Mouse (Mus musculus) liver, embryonic 14.5 days (tissue): ENCODE data around the gene Mon2. TPM values are rescaled to one million over a fixed set of nuclear protein-coding genes. Genes with fewer than 3 reads are reported as not detected.

Experiments
- ATAC-seq: fragments of 200-750 bp; cut with Nextera tagmentation; 2 replicates; pipeline ENCODE4 v1.8.0; 2017; ENCODE audit warnings: moderate number of reproducible peaks, mild to moderate bottlenecking, moderate library complexity; ENCODE audit not compliant: insufficient read depth
- DNase-seq, 3 experiments: peaks; one replicate each; pipeline ENCODE4 v3.0.0-alpha.2; 2012 to 2013; ENCODE audit warnings: low read depth in 3 of 3, low spot score in 3 of 3
- H3K27ac ChIP-seq: fragments of 300-500 bp; sonication (generic); 2 replicates; pipeline ENCODE4 v1.5.1; 2014; ENCODE audit warnings: moderate library complexity, mild to moderate bottlenecking, control low read depth, inconsistent platforms
- H3K27me3 ChIP-seq: fragments of 300-500 bp; sonication (generic); 2 replicates; pipeline ENCODE4 v1.6.1; 2014; ENCODE audit warnings: mild to moderate bottlenecking, low read length, moderate library complexity; ENCODE audit not compliant: control insufficient read depth, insufficient read depth
- H3K36me3 ChIP-seq: fragments of 300-500 bp; sonication (generic); replicated peaks from 2 replicates; pipeline ENCODE4 v1.6.1; 2014; ENCODE audit warnings: low read depth; ENCODE audit not compliant: control insufficient read depth, insufficient read depth
- H3K4me1 ChIP-seq, 2 experiments: fragments of 200-500 bp in 1 of 2; fragments of 300-500 bp in 1 of 2; sonication (generic) in 1 of 2; replicated peaks; 2 replicates each; pipeline ENCODE4 v1.6.1; 2012 to 2014; ENCODE audit warnings: antibody characterized with exemption in 1 of 2, inconsistent platforms in 1 of 2, low read length in 1 of 2; ENCODE audit not compliant: control insufficient read depth in 2 of 2, insufficient read depth in 2 of 2
- H3K4me2 ChIP-seq: fragments of 300-500 bp; sonication (generic); 2 replicates; pipeline ENCODE4 v1.6.1; 2014; ENCODE audit warnings: low read depth, mild to moderate bottlenecking, control low read depth, moderate library complexity
- H3K4me3 ChIP-seq, 2 experiments: fragments of 200-500 bp in 1 of 2; fragments of 300-500 bp in 1 of 2; sonication (generic) in 1 of 2; 2 replicates each; pipeline ENCODE4 v1.5.1; 2012 to 2014; ENCODE audit warnings: low read depth in 2 of 2, low read length in 2 of 2, mild to moderate bottlenecking in 2 of 2, control low read depth in 1 of 2, inconsistent platforms in 1 of 2, moderate library complexity in 1 of 2; ENCODE audit not compliant: insufficient read depth in 1 of 2
- H3K9ac ChIP-seq: fragments of 300-500 bp; sonication (generic); replicated peaks from 2 replicates; pipeline ENCODE4 v1.6.1; 2014; ENCODE audit warnings: mild to moderate bottlenecking, control low read depth, moderate library complexity
- H3K9me3 ChIP-seq: fragments of 300-500 bp; sonication (generic); 2 replicates; pipeline ENCODE4 v1.6.1; 2016; ENCODE audit warnings: low read length, mixed read lengths; ENCODE audit not compliant: control insufficient read depth
- CTCF ChIP-seq: IDR thresholded peaks from 2 replicates; pipeline ENCODE4 v1.5.1; 2016; ENCODE audit warnings: antibody characterized with exemption, low read depth, control low read depth
- EP300 ChIP-seq: IDR thresholded peaks from 2 replicates; pipeline ENCODE4 v1.6.1; 2016; ENCODE audit warnings: antibody characterized with exemption, low read depth
- WGBS: fragments of 180-500 bp; shearing (Covaris S2); extraction: QIAGEN DNeasy Blood & Tissue Kit; methylation state at CpG from one replicate; pipeline ENCODE4 v1.1.7; 2014; ENCODE audit not compliant: insufficient replicate concordance; 5-methylcytosine and 5-hydroxymethylcytosine counted together
- microRNA counts: library from miRNA; unstranded; fragments of <30 nt; microRNA quantifications from one replicate; lab custom pipeline; 2016
- microRNA-seq: library from miRNA; unstranded; fragments of <30 nt; microRNA quantifications from one replicate; pipeline ENCODE4, GENCODE M21; 2016
- polyA plus RNA-seq, 2 experiments: library from polyadenylated mRNA; depleted of rRNA in 1 of 2; stranded (reverse) in 1 of 2; unstranded in 1 of 2; fragments of >200 nt; fragmentation: Nextera tagmentation in 1 of 2; extraction: Ambion mirVana in 1 of 2; gene quantifications; 2 replicates each; pipeline versions ENCODE4 v1.2.1 to v1.2.3; 2012 to 2014

Gene Mon2
- polyA plus RNA-seq, 2 experiments: 9.8 to 12.6 TPM

DNA sequence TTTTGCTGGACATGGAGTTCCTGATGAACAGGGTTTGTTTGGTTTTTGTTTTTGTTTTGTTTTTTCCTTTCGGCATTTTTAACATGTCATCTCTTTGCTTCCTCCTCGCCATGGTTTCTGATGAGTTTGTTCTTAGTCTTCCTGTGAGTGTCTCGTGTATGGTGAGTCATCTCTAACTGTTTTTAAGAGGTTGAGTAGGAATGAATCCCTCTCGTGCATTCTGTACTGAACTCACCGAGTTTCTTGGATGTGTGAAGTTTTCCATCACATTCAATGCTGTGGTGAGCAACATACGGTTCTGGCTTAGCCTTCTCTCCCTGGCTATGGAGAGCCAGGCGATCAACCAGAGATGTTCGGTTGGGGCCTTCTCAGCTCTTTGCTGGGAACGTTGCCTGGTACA is 122.7 kb downstream of the Mon2 start:
- no peak overlapping the region for H3K27ac ChIP-seq
- H3K9me3 ChIP-seq: no peaks in the 10 kb centered on the region
- H3K4me3 ChIP-seq: no peak overlapping the region
- H3K9ac ChIP-seq: no peak overlapping the region
- TF ChIP-seq EP300 (no peak), CTCF (no peak)
- ATAC-seq: no peak
- WGBS: 62% methylated on average over 9 of the region's 9 CpGs
- DNase-seq: no peak
- no peak overlapping the region for H3K4me2 ChIP-seq
- H3K27me3 ChIP-seq: no peaks in the 10 kb centered on the region
- no peaks in the 10 kb centered on the region for H3K4me1 ChIP-seq
- H3K36me3 ChIP-seq: no peaks in the 10 kb centered on the region

DNA sequence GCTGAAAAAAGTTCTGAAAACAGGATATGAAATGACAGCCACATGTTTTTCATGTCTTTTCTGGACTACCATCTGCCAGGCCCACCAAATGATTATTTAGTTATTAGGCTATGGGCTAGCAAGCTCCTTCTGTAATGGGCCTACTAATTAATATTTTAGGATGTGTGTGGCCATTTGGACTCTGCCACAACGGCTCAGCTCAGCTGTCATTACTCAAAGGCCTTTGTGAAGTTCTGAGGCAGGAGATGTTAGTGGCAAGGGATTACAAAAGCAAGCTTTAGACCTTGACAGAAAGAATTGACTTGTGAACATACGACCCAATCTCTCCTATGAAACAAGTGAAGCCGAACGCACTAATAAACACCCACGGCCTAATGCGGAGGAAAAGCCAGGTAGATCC is 125.3 kb downstream of the Mon2 start:
- no peaks in the 10 kb centered on the region for H3K36me3 ChIP-seq
- H3K9ac ChIP-seq: no peak overlapping the region
- H3K4me1 ChIP-seq: no peaks in the 10 kb centered on the region
- no peaks in the 10 kb centered on the region for H3K27me3 ChIP-seq
- no peak for ATAC-seq
- WGBS: 82% methylated on average over 6 of the region's 6 CpGs
- TF ChIP-seq CTCF (no peak), EP300 (no peak)
- no peaks in the 10 kb centered on the region for H3K9me3 ChIP-seq
- no peak for DNase-seq
- no peak overlapping the region for H3K27ac ChIP-seq
- no peak overlapping the region for H3K4me2 ChIP-seq
- no peak overlapping the region for H3K4me3 ChIP-seq

DNA sequence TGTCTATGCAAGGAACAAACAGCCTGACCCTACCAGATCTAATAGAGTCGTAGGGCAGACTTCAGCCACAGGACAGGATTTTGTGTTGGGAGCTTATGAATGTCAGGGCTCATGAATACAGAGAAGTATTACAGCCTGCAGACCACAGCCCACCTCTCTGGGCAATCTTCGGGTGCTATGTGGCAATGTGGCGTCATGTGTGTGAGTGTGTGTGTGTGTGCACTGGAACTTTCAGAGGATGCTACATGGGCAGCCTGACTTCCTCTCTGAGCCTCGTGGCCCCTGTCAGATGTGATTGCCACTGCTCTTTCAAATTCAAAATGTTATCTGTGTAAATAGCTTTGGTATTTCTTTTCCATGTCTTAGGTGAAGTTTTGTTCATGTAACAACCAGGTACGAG is 131.4 kb downstream of the Mon2 start:
- no peaks in the 10 kb centered on the region for H3K36me3 ChIP-seq
- no peaks in the 10 kb centered on the region for H3K9me3 ChIP-seq
- H3K9ac ChIP-seq: no peak overlapping the region
- TF ChIP-seq CTCF: no peak
- no peak for TF ChIP-seq EP300
- WGBS: 42% methylated on average over 5 of the region's 5 CpGs
- ATAC-seq (no peak), DNase-seq (no peak)
- no peak overlapping the region for H3K27ac ChIP-seq
- no peaks in the 10 kb centered on the region for H3K27me3 ChIP-seq
- no peak overlapping the region for H3K4me3 ChIP-seq
- H3K4me2 ChIP-seq: no peak overlapping the region
- no peaks in the 10 kb centered on the region for H3K4me1 ChIP-seq

DNA sequence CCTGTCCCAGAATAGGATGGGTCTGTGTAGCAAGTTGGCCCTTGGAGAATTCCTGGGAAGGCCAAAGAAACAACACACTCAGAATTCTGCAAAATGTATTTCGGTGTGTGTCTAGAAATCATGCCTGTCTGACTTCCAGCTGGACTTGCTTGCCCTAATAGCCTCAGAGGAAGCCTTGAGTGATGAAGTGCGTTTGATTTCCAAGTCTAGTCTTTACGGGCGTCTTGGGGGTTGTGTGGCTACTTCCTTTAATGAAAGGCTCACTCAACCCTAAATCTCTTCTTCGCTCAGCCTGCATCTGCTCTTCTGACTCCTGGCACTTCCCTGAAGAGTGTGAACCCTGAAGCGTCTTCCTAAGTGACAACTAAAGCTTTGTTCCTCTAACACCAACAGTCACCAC is 132.5 kb downstream of the Mon2 start:
- TF ChIP-seq CTCF (no peak), EP300 (no peak)
- no peak overlapping the region for H3K4me3 ChIP-seq
- H3K4me2 ChIP-seq: no peak overlapping the region
- H3K27ac ChIP-seq: no peak overlapping the region
- H3K9ac ChIP-seq: no peak overlapping the region
- whole genome bisulfite sequencing: 43% methylated on average over 6 of the region's 6 CpGs
- no peaks in the 10 kb centered on the region for H3K27me3 ChIP-seq
- no peak for ATAC-seq
- no peaks in the 10 kb centered on the region for H3K36me3 ChIP-seq
- H3K9me3 ChIP-seq: no peaks in the 10 kb centered on the region
- H3K4me1 ChIP-seq: no peaks in the 10 kb centered on the region
- DNase-seq: no peak

DNA sequence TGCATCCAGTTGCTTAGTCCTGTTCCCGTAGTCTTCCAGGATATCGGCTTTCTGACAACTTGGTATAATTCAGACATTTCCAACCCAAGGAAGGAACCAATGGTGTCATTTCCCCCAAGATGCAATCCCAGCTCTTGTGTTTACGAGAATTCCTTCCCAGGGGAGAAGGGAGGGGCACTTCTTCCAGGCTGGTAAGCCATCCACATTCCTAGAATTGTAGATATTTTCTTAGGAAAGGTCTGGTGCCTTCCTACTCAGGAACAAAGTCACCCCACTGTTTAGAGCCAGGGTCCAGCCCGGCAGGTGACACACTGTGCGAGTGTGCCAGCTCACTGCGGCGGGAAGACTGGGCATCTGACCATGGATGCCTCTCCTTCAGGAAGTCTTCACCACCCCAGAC is 133.5 kb downstream of the Mon2 start:
- Histone ChIP-seq H3K4me1 (no peaks in the 10 kb centered on the region), H3K36me3 (no peaks in the 10 kb centered on the region), H3K4me2 (no peak overlapping the region), H3K4me3 (no peak overlapping the region), H3K27ac (no peak overlapping the region), H3K27me3 (no peaks in the 10 kb centered on the region), H3K9me3 (no peaks in the 10 kb centered on the region), H3K9ac (no peak overlapping the region)
- no peak for TF ChIP-seq EP300
- no peak for TF ChIP-seq CTCF
- ATAC-seq (no peak), DNase-seq (no peak)
- 71% methylated on average over 7 of the region's 7 CpGs for WGBS

MicroRNAs within 50 kb of the gene (microRNA counts, 519-probe panel; counts per million panel counts)
- microRNA mmu-let-7i (lab: Ali Mortazavi, UCI): 8,066 counts per million, percentile 84 among the panel's probes with 10 or more counts

Small RNA genes lying within 50 kb of the gene (microRNA-seq; reads per million reads assigned to microRNA genes)
- gene Mirlet7i: 31,112 reads per million, percentile 98 among the genes with 10 or more reads in this experiment

Other genes with a start within 250 kb of the Mon2 start
- gene Usp15, start 120.5 kb upstream of the Mon2 start, polyA plus RNA-seq (2012; rRNA removed): 24.9 and 44.2 TPM in 2 replicates
- gene Usp15, start 120.5 kb upstream of the Mon2 start, polyA plus RNA-seq (2014; fragmentation: Nextera tagmentation; extraction: Ambion mirVana): 94.2 and 104 TPM in 2 replicates
- gene Fam19a2, start 187.5 kb upstream of the Mon2 start, polyA plus RNA-seq (2012; rRNA removed): 0.12 and 0.14 TPM in 2 replicates
- 0.20 and 0.29 TPM in 2 replicates for gene Fam19a2, start 187.5 kb upstream of the Mon2 start, polyA plus RNA-seq (2014; fragmentation: Nextera tagmentation; extraction: Ambion mirVana)